8 mouse cellular contexts compared by ENCODE assay signal in genomic region chr9:20738251-20738999, GRCm38 (mm10). TPM values are rescaled to one million over a fixed set of nuclear protein-coding genes. Genes with fewer than 3 reads are reported as not detected.
DNase-seq lines count a peak whose midpoint lies in the region; ATAC-seq lines count a peak whose summit lies in the region.
"Had no signal": no experiment of that assay in that cellular context is flagged by ENCODE, and none has a peak within 500 bp of the region (broad histone marks: within the 10 kb centered on the region; RNA-seq: fewer than 3 reads in every experiment).

No protein-coding gene starts in this region.

- H3K27ac ChIP-seq in kidney, embryonic 14.5 days (ENCODE audit: low read depth, low read length): no peak overlapping the region

- DNase-seq in kidney, postnatal 4 days: peak; percentile 24 to 51
- DNase-seq in A20 (ENCODE audit: low read depth, low spot score): peak; percentile 65
- peak; percentile 68 for DNase-seq in ES-CJ7 (ENCODE audit: low read depth, low spot score)
- peak; percentile 36 for DNase-seq in forelimb bud, embryonic 11.5 days (ENCODE audit: low read depth, low spot score)
- DNase-seq: heart, adult 11 months had no signal

- no peaks in the 10 kb centered on the region for H3K9me3 ChIP-seq in kidney, embryonic 14.5 days (ENCODE audit: control insufficient read depth, low read length)

- no peaks in the 10 kb centered on the region for H3K36me3 ChIP-seq in kidney, embryonic 14.5 days (ENCODE audit: control insufficient read depth, insufficient read depth, low read length)

- WGBS in kidney, embryonic 14.5 days: 47% methylated on average over 8 of the region's 8 CpGs

- H3K4me1 ChIP-seq in kidney, embryonic 14.5 days (ENCODE audit: control insufficient read depth, insufficient read depth, low read length): no peaks in the 10 kb centered on the region

- no peak overlapping the region for H3K9ac ChIP-seq in kidney, embryonic 14.5 days (ENCODE audit: low read depth, low read length)

- no peak overlapping the region for H3K4me2 ChIP-seq in kidney, embryonic 14.5 days (replicated peaks; ENCODE audit: low read depth, low read length)

- no peak overlapping the region for H3K4me3 ChIP-seq in kidney, embryonic 14.5 days (ENCODE audit: low read length)

- peaks cover 2% of the 10 kb centered on the region; the same call in 1 of the 2 replicates for H3K27me3 ChIP-seq in kidney, embryonic 14.5 days (ENCODE audit: control insufficient read depth, insufficient read depth, low read length)

- no peak for ATAC-seq in kidney, embryonic 14.5 days (ENCODE audit: low FRiP score, low TSS enrichment)
- no peak for ATAC-seq in erythroblast, adult 5-6 weeks (replicated peaks; ENCODE audit: low FRiP score, poor library complexity, severe bottlenecking)
- no peak for ATAC-seq in frontal cortex, adult (ENCODE audit: low TSS enrichment)

RNA-seq across cellular contexts. Expression of gene Olfm2, which starts 7.7 kb away (rescaled TPM):
- polyA plus RNA-seq in kidney, embryonic 14.5 days (2014; fragmentation: Nextera tagmentation; extraction: Ambion mirVana): 4.1 and 5.1 TPM in 2 replicates
- not detected in 2 replicates for total RNA-seq in erythroblast, adult 5-6 weeks (2015; ENCODE audit: low replicate concordance)
- not detected in 2 replicates for total RNA-seq in erythroblast, adult 5-6 weeks (2017; ENCODE audit: low replicate concordance)
